Mouse (Mus musculus): ENCODE data around the gene Rnf223.
"Not testable (repeated sequence)": the region's sequence is repeated elsewhere in the genome, so short reads cannot be mapped to it uniquely, and the experiment has no call there.

The Rnf223 gene

DNA sequence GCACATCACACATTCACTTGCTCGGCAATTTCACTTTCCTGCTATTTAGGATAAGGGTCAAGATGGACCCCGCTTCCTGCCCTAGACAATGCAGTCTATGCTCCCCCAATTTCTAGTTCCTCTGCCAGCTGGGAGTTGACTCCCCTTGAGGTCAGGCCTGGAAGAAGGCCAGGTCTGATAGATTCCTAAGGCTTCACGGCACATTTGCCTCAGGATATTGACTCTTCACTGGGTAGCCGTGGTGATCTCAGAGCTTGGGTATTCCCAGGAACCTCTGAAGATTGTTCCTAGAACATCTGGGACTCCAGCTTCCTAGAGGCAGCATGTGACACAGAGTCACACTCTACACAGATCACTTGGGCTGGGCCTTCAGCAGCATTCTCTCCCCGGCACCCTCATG, 1.6 kb upstream of the Rnf223 start:
- DNase-seq (ENCODE audit: low spot score in 2 of 2) = no peak

GRCm38 (mm10) chr4:156130940-156131339, 627 bp downstream of the Rnf223 start:
- DNase-seq (ENCODE audit: low spot score in 2 of 2) = no peak

DNA sequence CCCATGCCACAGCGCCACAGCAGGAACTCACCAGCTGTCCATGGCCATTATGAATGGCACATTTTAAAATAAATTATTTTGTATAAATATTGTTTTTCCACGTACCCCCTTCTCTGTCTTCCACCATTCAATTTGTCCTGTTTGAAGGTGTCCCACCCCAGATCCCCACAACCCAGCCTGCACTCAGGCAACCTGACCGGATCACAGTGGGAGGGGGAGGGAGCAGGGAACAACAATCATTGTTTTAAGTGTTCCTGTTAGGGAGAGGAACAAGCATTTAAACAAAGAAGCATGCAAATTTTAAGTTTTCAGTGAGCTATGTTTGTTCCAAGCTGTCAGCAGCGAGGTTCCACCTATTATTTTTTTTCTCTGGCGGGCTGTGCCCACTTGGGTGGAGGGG, 3.0 kb downstream of the Rnf223 start:
- DNase-seq (ENCODE audit: low spot score in 2 of 2) = no peak

DNA sequence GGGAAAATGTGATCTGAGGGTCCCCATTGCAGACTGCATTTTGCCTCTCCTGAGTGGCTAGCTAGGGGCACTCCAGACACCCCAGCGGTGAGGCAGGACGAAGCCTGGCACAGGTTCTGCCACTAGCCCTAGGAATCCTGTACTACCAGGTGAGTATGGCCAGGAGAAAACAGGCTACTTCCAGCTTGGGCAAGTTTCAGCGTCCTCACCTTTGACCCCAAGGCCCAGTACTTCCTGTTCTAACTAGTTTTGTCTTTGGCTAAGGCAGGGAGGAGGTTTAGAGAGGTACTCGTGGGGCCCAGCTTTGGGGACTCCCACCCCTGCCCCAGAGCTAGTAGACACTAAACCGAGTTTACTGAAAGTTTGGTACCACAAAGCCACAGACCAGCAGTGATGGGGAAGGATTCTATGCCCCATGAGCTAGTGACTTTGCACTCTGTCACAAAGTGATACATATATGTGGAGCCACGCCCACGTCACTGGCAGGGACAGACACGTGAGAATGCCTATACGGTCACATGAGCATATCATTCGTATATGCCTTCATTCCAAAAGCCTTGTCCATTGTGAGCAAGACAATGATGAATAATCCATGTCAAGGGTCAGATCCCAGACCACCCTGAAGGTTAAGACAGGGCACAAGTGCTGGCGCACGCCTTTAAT, 3.8 kb downstream of the Rnf223 start:
- DNase-seq (ENCODE audit: low spot score in 2 of 2) = no peak

- no peak for DNase-seq (ENCODE audit: low spot score in 2 of 2)
These were observed 4.8 kb downstream of the Rnf223 start for GRCm38 (mm10) chr4:156135112-156135511.

DNA sequence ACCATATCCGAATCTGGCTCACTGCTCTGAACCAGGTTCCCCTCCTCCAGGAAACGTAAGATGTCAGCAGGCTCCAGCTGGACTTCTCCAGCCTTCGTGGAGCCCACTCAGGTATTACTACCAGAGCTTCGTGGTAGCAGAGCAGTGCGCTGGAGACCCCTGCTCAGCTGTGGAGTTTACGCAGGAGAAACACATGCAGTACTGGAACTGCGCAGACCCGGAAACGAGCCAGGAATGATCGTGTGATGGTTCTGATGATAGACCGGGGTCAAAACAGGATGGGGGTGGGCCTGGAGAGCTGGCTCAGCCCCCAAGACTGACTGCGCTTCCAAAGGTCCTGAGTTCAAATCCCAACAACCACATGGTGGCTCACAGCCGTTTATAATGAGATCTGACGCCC, 5.5 kb downstream of the Rnf223 start:
- no peak for DNase-seq (ENCODE audit: low spot score in 2 of 2)

DNA sequence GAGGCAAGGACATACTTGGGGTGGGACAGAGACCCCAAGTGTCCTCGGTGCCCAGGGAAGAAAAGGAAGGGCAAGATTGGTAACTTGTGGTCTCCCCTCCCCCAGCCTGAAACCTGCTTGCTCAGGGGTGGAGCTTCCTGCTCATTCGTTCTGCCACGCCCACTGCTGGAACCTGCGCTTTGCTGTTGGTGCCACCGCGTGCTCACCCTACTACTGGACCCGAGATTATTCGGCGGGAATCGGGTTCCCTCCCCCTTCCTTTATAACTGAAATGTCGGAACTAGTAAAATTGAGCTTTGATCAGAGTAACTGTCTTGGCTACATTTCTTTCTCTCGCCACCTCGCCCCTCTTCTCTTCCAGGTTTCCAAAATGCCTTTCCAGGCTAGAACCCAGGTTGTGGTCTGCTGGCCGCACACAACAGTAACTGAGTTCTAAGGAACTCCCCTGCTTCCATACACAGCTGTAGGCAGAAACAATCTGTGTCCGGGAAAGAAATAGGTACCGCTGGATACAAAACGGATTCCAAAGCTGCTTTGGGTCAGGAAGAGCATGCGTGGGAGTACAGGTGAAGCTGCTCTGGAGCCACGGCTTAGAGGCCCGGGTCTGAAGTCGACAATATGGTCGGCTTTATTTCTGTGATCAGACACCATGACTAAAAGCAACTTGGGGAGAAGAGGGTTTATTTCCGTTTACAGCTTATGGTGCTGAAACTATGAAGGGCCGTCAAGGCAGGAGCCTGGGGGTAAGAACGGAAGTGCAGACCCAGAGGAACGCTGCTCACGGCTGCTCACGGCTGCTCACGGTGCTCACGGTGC, 6.2 kb downstream of the Rnf223 start:
- DNase-seq (ENCODE audit: low spot score in 2 of 2) = no peak

DNA sequence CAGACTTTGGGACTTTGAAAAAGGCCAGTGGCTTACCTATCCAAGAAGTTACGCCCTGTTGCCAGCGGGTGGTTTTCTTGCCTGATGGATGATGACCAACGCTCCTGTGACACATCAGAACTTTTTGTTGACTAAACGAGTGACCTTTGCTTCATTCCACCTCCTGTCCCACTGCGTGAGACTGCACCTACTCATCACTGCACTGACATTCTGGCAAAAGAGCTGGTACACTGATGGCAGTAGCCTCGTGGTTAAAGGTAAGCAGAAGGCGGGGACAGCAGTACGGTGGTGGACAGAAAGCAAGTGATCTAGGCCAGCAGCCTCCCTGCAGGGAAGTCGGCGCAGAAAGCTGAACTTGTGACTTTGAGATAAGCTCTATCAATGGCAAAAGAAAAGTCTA, 20.6 kb downstream of the Rnf223 start:
- not testable (repeated sequence) for DNase-seq (ENCODE audit: low spot score in 2 of 2)

GRCm38 (mm10) chr4:156154771-156155170, 24.5 kb downstream of the Rnf223 start:
- no peak for DNase-seq (ENCODE audit: low spot score in 2 of 2)

DNA sequence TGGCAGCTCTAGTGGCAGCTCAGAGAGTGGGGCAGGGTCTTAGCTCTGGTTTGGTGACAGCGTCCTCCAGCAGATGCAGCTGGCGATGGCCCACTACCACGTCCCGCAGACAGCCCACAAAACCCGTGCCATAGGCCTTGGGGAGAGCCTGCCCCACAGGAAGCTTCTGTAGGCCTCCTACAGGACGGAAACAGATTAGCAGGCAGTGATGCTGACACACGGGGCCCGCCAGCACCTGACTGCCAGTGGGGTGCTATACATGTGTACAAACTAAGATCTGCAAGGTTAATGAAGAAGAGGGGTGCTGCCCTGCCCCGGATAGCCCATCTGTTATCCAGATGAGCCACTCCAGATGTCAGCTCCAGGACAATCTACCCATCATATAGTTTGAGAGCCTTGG, 36.2 kb downstream of the Rnf223 start:
- no peak for DNase-seq (ENCODE audit: low spot score in 2 of 2)

GRCm38 (mm10) chr4:156168611-156169010, 38.3 kb downstream of the Rnf223 start:
- DNase-seq (ENCODE audit: low spot score in 2 of 2) = no peak

GRCm38 (mm10) chr4:156169129-156169528, 38.8 kb downstream of the Rnf223 start:
- DNase-seq (ENCODE audit: low spot score in 2 of 2) = peak in 1 of 2 experiments; percentile 0

DNA sequence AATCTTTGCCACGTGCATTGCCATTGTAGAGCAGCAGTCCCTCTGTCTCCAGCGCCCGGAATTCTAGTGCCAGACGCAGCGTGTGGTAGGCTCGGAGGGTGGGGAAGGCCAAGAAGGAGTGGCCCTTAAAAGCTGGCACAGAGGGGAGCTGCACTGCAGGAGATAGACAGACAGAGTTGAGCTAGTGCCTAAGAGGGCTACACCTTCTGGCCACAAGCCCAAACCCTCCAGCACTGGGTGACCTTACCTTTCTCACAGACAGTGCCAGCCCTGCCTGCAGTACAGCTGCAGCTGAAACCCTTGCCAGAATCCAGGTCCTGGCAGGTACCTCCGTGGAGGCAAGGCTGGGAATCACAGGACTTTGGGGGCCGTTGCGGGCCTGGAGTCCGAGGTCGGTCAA, 41.5 kb downstream of the Rnf223 start:
- no peak for DNase-seq (ENCODE audit: low spot score in 2 of 2)

- no peak for DNase-seq (ENCODE audit: low spot score in 2 of 2)
These were observed 47.3 kb downstream of the Rnf223 start for GRCm38 (mm10) chr4:156177630-156178029.
